Mouse (Mus musculus): ENCODE measurements around the gene Btbd35f13. TPM values are rescaled to one million over a fixed set of nuclear protein-coding genes. Genes with fewer than 3 reads are reported as not detected.
"Not testable (repeated sequence)": the region's sequence is repeated elsewhere in the genome, so short reads cannot be mapped to it uniquely, and the experiment has no call there.

Gene Btbd35f13
- not detected in 2 replicates for polyA plus RNA-seq (2012; rRNA removed)

- not testable (repeated sequence) for DNase-seq (ENCODE audit: low read depth)
These were observed at the start of gene Btbd35f13 for GRCm38 (mm10) chrX:33656872-33657271. Btbd35f13 (plus strand) TSS chrX:33657172.

- DNase-seq (ENCODE audit: low read depth) = not testable (repeated sequence)
These were observed 45.3 kb downstream of the Btbd35f13 start, which contains the start of gene Btbd35f14 for GRCm38 (mm10) chrX:33702249-33702648. Btbd35f14 (minus strand) TSS chrX:33702349.

Other genes starting within 250 kb of the Btbd35f13 start
- not detected in 2 replicates for gene Btbd35f15, start 79.9 kb upstream of the Btbd35f13 start, polyA plus RNA-seq (2012; rRNA removed)
- gene Btbd35f14, start 45.2 kb downstream of the Btbd35f13 start, polyA plus RNA-seq (2012; rRNA removed) = not detected in 2 replicates